Mouse (Mus musculus) left cerebral cortex, adult 11 months (tissue): Measurements from ENCODE around the gene Tdgf1.

Source experiments
- DNase-seq: peaks from one replicate; pipeline ENCODE4 v3.0.0; 2022; ENCODE audit warnings: low spot score

The Tdgf1 gene

DNA sequence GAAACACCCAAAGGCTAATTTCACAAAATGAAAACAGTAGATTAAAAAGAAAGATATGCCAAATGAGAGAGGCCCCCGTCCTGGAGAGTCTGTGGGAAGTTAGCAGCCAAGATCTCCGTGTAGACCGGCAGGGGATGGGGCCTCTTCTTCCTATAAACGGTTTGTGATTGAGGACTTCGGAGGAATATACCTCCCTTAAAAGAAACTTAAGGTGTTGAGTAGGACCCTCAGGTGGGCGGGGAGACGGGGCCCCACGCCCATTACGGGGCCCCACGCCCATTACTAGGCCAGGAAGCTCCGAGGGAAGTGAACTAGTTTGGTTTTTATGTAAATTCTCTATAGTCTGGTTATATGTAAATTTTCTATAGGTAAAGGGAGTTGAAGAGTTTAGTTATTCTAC lies at the start of gene Tdgf1:
Gene Tdgf1 (minus strand): TSS at position 233 of the 400 bp plus-strand sequence.
- no peak for DNase-seq

DNA sequence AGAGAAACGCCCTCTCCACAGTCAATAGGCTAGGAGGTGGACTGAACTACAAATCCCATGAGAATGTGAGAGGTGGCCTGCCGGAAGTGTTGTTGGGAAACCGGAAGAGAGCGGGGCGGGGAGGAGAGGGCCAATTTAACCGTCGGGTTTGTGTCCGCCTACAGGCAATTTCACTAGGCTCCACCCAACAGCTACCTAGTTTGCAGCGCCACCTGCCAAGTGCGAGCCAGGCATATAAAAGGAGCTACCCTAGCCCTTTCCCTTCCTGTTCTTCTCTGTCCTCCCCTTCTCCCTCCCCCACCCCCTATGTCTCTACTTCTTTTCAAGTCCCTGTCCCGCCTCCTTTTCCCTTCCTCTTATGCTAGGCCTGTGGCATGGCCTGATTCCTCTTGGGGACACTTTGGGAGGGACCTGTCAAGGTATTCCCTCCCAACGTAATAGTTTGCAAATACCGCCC lies 48.8 kb upstream of the Tdgf1 start:
- peak; percentile 64 for DNase-seq

DNA sequence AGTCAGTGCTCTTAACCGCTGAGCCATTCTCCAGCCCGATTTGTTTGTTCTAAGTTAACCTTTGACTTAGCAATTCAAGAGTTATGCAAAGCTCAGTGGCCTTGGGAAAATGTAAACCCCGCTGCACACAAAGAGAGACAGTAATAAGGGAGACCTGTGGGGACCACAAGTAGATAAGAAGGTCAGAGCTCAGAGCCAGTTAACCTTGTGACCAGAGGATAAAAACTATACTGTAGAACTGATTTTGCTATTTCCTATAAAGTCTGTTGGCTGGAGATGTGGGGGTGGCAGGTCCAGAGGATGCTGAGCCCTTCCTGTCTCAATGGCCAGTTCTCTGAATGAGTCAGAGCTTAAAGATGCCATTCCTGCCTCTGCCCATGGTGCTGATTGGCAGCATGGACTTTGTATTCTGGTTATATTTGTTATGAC lies 47.3 kb upstream of the Tdgf1 start:
- DNase-seq: no peak

DNA sequence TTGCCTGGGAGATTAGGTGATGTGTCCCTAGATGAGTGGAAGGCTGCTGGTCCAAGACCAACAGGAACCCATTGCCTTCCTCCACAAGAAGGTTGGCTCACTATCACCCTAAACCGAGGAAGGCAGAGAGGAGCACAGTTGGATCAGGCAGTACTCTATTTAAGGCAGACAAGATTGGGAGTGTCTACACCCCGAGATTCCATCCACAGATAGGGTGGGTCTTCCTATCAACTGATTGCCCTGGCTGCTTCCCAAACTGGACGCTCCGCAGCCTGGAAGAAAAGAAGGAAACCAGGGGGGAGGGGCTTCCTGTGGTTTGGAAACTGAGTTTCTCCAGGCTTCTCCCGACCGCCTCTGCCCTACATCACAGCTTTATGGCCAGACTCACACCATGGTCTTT lies 44.2 kb upstream of the Tdgf1 start, which contains the start of gene Rtp3:
Gene Rtp3 (minus strand): TSS at position 380 of the 400 bp plus-strand sequence.
- DNase-seq: no peak

DNA sequence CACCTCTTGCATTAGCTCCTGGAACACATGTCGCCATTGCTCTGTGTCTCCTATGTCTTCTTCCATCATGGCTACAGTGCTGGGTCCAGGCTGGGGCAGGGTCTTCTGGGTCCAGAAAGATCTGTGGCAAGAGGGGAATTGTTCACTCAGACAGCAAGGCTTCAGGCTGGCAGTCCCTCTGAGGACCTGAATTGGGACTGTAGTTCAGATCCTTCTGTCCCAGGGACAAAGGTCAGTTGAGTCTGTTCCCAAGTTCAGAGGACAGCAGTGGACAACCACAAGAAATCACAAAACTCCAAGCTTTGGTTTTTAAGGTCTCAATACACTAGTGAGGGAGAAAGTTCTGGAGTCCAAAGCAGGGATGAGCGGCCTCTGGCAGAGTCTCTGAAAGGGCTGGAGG lies 43.6 kb upstream of the Tdgf1 start:
- no peak for DNase-seq

DNA sequence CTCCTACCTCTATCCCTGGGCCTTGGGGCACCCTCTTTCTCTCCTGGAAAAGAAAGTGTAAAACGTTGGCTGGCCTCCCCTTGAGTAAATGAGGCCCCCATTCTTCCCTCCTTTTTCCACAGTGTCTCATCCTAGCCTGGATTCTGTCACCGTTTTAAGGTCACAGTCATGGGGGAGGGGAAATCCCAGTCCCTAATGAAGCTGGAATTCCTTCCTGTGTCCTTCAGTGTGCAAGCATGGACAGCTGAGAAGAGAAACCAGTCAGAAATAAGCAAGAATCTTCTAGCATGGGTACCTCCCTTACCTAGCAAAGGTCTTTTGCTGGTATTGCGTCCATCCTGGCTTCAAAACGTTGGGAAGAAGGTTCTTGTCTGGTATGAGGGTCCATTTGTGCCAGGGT lies 43.2 kb upstream of the Tdgf1 start:
- no peak for DNase-seq

DNA sequence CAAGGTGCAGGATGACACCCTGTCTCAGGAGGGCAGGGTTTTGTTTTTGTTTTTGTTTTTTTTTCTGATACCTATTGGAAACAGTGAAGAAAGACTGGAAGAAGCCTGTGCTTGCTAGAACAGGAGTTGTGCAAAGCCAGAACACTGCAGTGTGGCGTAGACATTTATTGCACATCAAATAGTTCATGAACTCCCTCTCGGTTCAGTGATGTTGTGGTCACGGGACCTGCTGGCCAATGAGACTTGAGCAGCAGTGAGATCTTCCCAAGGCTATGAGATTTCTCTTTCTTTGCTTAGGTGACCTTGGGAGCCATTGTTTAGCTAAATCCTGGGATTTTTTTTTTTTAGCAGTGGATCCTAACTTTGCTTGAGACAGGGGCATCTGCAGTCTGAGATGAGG lies 42.1 kb upstream of the Tdgf1 start:
- no peak for DNase-seq

DNA sequence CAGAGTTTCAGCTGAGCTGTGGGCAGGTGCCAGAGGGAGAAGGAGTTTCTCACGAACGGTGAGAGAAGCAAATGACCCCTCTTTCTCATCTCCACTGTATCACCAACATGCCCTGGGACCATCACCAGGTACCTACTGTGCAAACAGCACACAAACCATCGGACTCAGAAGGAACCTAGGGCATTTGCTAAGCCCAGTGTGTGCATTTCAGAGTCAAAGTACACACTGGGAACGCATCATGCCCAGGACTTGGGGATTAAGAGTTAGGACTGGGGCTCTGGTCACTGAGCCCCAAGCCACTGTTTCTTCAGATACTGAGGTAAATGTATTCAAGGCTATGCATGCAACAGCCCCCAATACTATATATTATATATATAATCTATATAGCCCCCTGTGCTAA lies 41.4 kb upstream of the Tdgf1 start:
- DNase-seq: no peak

DNA sequence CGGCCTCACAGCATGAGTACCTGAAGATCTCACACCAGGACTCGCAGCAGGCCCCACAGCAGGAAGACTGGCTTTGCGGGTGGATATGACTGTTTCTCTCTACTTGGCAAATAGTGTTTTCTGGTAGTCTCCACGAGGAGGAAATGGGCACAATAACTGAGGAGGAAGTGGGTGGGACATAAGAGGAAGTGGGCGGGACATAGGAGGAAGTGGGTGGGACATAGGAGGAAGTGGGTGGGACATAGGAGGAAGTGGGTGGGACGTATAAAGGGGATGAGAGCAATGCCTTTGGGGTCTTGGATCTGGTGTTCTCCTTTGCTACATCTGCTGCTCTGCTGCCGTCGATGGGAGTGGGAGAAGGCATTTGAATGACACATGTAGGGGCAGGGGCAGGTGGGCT lies 40.0 kb upstream of the Tdgf1 start:
- no peak for DNase-seq

DNA sequence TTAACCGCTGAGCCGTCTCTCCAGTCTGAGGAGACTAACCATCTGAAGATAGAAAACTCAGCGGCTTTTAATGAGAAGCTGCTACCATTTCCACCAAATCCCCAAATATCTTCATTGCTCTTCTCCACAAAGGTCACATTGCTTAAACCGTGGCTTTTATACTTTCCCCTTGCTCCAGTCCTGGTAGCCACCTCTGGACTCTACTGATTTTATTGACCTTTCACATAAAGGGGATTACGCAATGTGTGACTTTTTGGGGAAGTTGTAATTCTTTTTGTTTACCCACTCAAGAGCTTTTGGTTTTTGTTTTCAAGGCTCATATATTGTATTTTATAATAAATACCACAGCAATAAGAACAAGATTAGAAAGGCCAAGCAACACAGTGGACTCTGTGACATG lies 39.6 kb upstream of the Tdgf1 start:
- DNase-seq: no peak

DNA sequence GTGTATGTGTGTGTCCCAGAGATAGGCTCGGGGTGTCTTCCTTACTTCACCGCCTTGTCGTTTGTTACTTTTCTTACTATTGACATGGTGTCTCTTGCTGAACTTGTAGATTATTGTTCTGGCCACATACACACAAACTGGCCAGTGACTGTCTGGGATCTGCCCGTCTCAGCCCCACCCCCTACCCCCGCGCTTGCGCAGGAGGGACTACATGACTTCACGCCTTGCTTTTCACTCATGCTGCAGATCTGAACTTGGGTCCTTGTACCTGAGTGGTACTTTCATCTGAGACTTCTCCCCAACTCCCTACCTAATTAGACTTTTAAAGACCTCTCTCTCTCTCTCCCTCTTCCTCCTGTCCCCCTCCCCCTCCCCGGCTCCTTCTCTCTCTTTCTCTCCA lies 38.1 kb upstream of the Tdgf1 start:
- no peak for DNase-seq

DNA sequence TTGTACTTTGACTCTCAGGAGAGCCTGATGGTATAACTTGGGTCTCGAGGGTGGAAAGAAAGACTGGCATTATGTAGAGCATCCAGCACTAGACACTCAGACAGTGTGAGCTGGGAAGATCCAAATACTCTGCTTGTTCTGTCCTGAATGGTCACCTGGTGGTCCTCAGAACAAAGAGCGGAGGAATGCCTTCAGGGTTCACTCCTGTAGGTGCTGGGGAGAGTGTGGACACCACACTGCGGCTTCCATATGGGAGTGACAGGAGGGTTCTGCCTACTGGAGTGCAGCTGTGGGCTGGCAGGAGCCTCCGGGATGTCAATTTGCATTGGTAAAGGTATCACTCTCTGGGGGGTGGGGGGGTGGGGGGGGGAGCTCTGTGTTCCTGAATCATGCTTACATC lies 36.4 kb upstream of the Tdgf1 start:
- no peak for DNase-seq

DNA sequence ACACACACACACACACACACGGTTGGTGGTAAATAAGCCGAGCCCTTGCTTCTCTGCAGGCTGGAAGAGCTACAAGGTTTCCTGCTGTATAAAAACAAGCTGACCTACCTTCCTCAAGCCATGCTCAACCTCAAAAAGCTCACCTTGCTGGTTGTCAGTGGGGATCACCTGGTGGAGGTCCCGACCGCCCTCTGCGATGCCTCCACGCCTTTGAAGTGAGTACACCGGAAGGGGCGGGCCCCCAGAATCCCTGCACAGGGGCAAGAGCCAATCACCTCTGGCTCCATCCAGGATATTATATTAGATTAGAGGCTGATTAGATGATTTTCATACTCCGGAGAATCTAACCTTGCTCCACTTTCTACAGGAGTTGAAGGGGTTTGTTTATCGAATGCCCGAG lies 33.5 kb upstream of the Tdgf1 start:
- DNase-seq: no peak

DNA sequence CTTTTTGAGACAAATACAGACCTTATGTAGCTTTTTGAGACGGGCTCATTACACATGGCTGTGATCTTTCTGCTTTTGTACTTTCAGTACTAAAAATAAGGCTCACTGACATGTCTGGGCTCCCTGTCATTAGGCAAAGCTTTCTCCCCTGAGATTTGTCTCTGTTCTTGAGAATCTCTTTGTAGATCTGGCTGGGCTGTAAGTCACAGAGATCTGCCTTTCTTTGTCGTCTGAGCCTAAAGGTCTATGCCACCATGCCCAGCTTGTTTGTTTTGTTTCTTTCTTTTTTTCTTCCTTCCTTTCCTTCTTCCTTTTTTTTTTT lies 19.9 kb upstream of the Tdgf1 start:
- DNase-seq: no peak

DNA sequence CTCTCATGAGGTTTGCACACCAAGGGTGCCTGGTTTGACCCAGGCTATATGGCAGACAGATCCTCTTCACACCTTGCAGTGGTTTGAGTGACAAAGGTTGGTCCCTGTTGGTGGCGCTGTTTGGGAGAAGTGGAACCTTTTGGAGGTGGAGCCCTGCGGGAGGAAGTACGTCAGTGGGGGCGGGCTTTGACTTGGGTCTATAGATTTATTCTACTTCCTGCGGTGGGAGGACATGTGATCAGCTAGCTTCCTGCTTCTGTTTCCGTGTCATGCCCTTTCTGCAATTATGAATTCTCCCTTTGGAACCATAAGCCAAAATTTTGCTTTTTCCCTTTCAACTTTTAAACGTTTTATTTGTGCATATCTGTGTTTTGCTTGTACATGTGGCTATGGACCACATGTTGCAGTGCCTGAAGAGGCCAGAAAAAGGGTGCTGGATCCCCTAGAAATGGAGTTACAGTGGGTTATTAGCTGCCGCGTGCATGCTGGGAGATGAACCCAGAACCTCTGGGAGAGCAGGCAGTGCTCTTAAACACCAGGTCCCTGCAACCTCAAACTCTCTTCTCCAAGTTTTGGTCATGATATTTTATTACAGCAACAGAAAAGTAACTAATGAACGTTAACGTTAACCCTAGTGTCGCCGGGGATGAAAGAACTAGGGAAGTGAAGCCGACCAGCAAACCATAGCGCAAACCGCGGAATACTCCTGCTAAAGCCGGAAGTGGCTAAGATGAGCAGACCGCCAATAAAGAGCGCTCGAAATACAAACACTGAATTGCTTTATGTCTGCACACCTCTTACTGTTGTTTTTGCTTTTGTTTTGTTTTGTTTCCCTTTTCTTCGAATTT lies 19.3 kb upstream of the Tdgf1 start:
- no peak for DNase-seq

DNA sequence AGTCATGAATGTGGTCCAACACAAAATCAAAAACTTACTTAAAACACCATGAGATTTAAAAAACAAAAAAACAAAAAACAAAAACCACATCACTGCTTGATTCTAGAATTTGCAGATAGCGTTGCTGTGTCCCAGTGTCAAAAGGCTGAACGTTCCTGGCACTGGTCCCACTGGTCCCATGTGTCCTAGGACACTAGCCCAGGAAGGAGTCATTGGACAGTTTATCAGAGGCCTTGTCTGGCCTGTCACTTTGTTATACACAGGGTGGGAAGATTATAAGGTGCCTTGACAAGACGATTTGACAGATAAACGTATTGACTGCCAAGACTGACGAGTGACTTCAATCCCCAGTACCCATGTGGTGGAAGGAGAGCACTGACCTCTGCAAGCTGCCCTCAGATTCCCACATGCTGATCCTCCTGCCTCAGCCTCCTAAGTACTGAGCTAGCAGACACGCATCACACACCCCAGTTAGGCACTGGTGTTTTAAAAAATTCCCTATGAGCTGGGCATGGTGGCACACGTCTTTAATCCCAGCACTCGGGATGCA lies 17.7 kb upstream of the Tdgf1 start:
- no peak for DNase-seq

DNA sequence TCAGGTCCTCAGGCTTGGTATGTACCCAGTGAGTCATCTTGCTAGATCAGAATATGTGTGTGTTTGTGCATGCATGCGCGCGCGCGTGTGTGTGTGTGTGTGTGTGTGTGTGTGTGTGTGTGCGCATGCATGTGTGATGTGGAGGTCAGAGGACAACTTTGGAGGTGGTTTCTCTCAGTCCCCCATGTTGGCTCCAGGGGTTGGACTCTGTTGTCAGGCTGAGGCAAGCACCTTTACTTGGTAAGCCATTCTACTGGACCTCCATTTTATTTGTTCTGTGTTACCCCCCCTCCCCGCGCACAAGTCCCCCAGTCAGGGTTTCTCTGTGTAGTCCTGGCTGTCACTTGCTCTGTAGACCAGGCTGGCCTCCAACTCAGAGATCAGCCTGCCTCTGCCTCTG lies 15.4 kb upstream of the Tdgf1 start:
- no peak for DNase-seq

DNA sequence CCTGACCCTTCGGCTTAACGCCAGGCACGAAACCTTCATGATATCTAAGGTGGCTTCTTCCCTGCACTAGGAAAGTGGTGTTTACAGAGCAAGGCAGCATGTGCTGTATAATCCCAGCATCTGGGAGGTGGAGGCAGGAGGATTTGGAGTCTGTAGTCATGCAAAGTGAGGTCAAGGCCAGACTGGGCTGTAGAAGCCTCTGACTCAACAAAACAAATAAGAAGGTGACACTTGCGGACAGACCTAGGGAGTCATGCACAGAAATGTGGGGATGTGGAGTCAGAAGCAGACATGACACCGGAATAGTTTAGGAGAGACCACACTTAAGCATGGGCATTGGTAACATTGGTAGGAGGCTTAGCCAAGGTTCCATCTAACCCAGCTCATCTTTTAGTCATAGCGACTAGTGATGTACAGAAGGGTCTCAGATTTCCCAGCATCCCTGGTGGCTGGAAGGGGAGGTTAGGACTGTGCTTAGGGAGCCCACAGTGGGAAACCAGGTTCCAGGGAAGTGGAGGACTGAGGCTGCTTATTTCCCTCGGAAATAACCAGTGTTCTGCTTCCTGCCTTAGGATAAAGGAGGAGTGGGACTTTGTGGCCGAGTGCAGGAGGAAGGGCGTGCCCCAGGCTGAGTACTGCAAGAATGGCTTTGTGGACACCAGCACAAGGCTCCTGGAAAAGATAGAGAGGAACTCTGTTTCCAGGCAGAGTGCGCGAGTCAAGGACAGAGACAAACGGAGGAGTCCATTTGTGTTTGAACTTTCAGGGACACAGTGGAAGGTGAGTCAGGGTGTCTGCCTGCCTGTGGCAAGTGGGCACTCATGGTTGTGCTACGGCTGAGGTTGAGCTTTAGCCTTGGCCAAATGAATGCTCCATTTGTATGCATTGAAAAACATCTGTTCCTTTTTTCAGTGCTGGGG lies 14.5 kb upstream of the Tdgf1 start:
- no peak for DNase-seq

DNA sequence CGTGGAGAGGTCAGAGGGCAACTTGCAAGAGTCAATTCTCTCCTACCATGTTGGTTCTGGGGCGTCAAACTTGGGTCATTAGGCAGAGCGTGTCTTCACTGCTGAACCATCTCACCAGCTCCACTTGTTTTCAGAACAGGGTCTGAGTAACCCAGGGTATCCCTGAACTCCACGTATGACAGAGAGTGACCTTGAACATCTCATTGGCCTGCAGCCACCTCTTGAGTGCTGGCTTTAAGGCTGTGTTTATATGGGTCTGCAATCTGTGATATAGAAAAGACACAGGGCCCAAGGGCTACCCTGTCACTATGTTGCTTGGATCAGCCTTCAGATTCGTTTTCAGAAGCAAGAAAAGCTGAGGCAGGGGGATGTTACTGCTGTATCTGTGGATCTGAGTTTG lies 13.7 kb upstream of the Tdgf1 start:
- no peak for DNase-seq

DNA sequence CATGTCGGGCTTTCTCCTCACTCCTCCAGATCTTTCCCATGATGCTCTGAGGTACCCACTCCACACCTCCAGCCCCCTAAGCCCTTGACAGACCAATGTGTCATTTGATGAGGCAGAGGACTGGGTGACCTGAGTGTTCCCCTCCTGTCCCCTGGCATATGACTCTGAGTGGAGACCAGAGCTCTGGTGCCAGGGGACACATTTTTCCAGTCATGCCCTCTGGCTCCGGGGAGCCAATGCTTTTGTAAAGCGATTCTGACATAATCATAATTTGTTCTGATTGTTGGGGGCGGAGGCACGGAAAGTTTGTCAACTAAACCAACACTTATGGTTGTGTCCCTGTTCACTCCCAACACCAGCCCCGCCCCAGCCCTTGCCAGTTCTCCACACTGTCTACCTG lies 10.0 kb upstream of the Tdgf1 start:
- DNase-seq: no peak

DNA sequence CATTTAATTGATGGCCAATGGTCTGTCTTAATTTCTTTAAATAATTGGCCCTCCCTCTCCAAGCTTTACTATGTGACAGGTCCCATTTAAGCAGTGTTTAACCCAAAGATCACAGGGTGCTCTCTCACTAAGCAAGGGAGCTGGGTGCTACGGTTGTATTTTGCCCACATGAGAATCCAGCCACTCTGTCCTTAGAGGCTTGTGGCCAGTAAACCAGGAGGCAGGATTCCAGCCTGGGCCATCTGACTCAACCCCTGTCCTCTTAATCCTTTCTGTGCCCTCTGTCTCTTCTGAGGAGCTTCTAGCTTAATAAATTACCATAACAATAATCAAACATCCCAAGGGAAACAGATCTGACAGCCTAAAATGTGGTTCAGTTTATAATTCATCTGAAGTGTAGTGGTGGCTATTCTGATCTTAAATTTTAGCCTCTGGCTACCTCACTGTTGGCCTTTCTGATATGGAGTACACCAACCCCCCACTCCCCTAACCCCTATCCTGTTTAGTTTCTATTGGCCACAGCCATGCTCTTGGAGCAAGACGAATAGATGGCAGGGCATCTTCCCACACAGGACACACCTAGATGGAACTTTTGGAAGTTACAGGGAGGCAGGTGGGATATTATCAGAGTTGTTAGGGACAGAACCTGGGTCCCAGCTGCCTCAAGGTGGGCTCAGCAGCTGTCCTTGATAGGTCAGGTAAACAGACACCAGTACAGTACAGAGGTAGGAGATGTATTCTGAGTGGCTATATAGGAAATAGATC lies 8.9 kb upstream of the Tdgf1 start:
- no peak for DNase-seq
